Mouse (Mus musculus) cerebellum, postnatal 36 days (tissue): ENCODE measurements at regions not wholly inside any gene's neighbourhood (a gene's known extent, or its start where the extent isn't known, plus 50 kb on each side); places are given as distances from the start of the nearest gene placed in this dataset.
"Not testable (repeated sequence)": the region's sequence is repeated elsewhere in the genome, so short reads cannot be mapped to it uniquely, and the experiment has no call there.

Experiments used
- DNase-seq, 2 experiments: peaks; one replicate each; pipeline ENCODE4 v3.0.0; 2021 to 2022; ENCODE audit warnings: mixed read lengths in 2 of 2

GRCm38 (mm10) chr5:52010426-52010825, 179.9 kb downstream of the Dhx15 start:
- DNase-seq, result no peak

GRCm38 (mm10) chr5:52008942-52009341, 181.4 kb downstream of the Dhx15 start:
- DNase-seq, result no peak

DNA sequence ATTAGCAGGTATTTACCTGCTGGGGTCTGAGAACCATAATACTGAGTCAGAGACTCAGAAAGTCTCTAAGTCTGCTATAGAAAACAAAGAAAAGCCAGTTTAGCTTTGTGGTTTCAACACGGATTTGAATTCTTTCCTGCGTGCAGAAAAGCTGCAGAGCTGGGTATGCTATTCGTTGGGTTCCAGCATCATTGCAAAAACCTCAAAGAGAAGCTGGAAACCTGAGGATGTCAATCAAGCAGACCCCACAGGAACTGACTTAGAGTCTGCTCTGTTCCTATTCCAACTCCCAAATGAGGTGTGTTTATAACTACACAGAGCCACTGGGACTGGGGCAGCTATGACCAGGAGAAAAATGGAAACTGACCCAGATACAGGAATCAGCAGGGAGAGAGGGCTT, 183.5 kb downstream of the Dhx15 start:
- no peak for DNase-seq

GRCm38 (mm10) chr5:51990847-51991610, 199.3 kb downstream of the Dhx15 start:
- DNase-seq, result no peak

DNA sequence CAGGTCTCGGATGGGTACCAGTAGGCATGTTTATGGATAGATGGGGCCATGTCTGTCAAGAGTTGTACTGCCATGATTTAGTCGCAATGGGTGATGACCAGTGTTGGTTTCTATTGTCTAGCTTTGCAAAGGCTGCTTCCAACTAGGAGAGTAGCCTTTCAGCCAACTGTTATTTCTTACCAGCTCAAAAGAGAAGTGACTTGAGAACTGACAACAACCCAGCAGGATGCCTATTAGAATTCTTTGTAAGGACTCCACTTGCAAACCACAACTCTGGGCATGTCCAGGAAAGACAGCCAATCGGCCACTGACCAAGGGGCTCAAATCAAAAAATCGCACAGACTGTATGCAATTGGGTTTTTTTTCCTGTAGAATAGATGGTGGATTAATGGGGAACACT, 200.9 kb downstream of the Dhx15 start:
- no peak for DNase-seq

GRCm38 (mm10) chr5:51988913-51989312, 201.4 kb downstream of the Dhx15 start:
- DNase-seq, result no peak

DNA sequence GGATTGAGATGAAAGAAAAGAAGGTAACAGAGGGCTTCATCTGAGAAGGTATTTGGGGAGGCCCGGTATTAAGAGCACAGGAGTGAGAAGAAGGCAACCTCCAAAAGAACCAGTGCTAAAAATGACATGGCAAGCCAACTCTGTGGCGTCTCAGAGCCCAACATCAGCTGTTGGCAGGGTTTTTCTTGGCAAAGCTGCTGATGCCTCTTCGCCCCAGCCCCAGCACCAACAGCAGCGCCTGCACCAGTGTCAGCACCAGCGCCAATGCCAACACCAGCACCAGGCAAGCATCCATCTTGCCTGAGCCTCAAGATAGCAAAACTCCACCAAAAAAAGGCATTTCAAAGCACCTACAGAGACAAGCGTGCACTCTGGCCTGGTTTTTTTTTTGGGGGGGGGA, 205.3 kb downstream of the Dhx15 start:
- no peak for DNase-seq

DNA sequence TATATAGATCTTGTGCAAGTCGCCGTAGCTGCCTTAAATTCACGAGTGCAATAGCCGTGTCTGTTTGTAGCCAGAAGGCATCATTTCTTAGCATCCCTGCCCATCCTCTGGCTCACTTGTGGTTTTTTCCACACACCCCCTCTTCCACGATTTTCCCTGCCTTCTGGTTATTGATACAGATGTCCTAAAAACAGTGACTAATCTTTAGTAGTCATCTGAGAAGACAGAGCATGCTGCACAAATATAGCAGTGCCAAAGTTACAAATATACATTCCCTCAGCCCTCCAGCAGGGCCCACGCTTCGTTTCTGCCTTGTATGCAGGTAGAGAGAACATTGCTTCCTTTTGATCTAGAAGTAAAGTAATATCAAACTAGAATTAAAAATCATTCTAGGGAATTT, 207.5 kb downstream of the Dhx15 start:
- no peak for DNase-seq

GRCm38 (mm10) chr5:51980901-51981300, 209.4 kb downstream of the Dhx15 start:
- no peak for DNase-seq

GRCm38 (mm10) chr5:51952499-51952898, 237.8 kb downstream of the Dhx15 start:
- no peak for DNase-seq

DNA sequence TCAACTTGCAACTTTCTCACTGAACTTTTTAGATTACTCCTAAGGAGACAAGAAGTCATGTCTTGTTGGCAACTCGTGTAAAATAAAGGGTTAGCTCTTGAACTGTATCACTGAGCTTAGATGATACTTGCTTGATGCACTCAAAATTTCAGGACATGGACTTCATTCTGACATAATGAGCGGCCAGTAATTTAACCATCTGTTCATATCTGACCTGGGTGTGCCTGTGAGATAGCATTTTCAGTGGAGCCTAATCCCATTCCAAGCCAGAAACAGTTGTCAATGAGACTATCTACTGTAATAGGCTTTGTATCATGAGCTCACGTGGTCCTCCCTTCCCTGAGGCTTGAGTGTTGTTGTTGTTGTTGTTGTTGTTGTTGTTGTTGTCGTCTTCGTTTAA, 240.3 kb downstream of the Dhx15 start:
- no peak for DNase-seq

GRCm38 (mm10) chr5:51946062-51946461, 244.3 kb downstream of the Dhx15 start:
- no peak for DNase-seq

GRCm38 (mm10) chr5:51941925-51942291, 248.4 kb downstream of the Dhx15 start:
- not testable (repeated sequence) for DNase-seq

GRCm38 (mm10) chr5:51941255-51941924, 248.9 kb downstream of the Dhx15 start:
- DNase-seq, result no peak

DNA sequence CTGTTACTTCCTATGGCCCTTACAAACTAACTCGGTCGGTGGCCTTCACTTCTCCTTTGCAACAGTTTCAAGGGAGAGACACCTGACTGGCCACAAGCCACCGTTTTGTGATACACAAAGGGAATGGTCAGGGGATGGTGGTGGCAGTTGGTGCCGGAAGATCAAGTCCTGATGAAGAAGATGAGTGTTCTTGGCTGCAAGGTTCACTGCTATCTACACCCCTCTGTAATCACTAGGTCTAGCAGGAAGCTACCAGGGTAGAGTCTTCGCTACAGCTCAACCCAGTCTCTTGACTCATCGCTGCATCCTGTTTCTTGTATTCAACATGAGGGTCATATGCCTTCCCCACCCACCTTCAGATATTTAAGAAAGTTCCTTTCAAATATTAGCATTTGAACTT, 251.5 kb downstream of the Dhx15 start:
- DNase-seq, result no peak

DNA sequence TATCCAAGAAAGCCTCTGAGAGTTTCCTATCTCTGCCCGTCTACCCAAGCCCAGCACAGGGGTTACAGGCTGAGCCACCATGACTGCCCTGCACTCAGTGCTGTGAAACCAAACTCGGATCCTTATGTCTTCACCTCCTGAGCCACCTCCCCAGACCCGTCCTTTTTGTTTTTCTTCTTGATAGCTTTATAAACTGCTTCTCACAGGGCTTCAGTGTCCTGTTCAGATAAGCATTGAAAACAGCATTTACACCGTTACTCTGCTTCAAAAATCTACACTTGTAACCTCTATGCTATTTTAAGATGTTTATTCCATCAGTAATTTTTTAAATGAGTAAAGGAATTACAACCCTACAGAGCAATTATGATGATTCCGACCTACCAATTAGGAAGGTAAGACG, 253.0 kb downstream of the Dhx15 start:
- no peak for DNase-seq

GRCm38 (mm10) chr5:51935391-51936354, 254.6 kb downstream of the Dhx15 start:
- no peak for DNase-seq

- no peak for DNase-seq
Observed at GRCm38 (mm10) chr5:51934910-51935309, 255.4 kb downstream of the Dhx15 start.

- no peak for DNase-seq
Observed at GRCm38 (mm10) chr5:51933331-51933730, 257.0 kb downstream of the Dhx15 start.

- DNase-seq, result no peak
Observed at GRCm38 (mm10) chr5:51930416-51930815, 259.9 kb downstream of the Dhx15 start.

- no peak for DNase-seq
Observed at GRCm38 (mm10) chr5:51928801-51929200, 261.5 kb downstream of the Dhx15 start.

GRCm38 (mm10) chr5:51923417-51923816, 266.9 kb downstream of the Dhx15 start:
- DNase-seq, result no peak

- DNase-seq, result no peak
Observed at GRCm38 (mm10) chr5:51922973-51923372, 267.3 kb downstream of the Dhx15 start.
